Mouse (Mus musculus) cerebellum, adult 18-20 months (tissue): Measurements from ENCODE around the gene Tmem169.

ENCODE experiments used
- DNase-seq, 2 experiments: peaks; one replicate each; pipeline ENCODE4 v3.0.0; 2021

Gene Tmem169

GRCm38 (mm10) chr1:72334807-72335206, 50.6 kb downstream of the Tmem169 start:
- DNase-seq: no peak

DNA sequence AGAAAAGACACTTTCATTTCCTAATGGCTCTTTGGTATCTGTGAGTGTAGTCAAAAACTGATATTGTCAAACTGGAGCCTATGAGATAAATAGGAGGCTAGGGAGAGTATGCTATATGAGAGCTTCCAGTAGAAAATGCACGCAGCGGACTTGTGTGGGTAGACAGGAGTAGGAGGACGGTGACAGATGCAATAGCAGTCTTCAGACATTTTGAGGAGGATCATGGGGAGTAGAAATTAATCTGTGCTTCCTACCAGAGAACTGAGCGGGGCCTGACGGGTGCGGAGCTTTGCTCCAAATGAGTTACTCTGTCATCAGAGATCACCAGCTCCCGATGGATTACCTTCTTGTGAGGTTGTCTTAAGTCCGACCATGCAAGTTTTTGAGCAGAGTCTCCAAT, 52.6 kb downstream of the Tmem169 start:
- no peak for DNase-seq

DNA sequence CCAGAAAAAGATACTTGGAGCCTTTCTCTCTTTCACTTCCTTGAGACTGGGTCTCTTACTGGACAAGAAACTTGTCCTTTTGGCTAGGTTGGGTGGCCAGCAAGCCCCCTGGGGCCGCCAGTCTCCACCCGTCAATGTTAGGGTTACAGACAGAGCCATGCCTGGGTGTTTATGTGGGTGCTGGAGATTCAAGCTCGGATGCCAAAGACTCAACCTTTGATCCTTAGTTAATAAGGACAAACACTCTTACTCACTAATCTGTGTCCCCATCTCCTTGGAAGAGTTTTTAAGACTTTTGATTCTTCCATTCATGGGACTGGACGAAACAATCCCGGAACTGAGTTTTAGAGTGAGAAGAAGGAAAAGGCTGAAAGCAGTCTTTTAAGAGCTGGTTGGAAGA, 54.2 kb downstream of the Tmem169 start:
- DNase-seq: no peak

DNA sequence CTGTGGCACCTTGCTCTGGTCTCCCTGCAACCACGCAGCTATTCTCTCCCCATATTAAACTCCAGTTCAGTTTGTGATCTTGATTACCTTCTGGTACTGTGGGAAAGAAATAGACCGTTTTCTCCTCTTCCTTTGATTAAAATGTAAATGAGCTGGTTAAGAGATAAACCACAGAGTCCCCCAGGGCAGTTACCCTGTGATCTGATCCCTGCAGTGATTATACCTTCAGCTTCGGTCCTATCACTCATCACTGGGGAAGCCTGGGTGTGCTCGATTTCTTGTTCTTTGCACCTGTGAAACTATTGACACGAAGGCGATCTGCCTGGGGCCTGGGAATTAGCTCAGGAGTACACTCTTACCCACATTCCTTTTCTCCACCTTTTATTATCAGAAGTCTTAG, 63.7 kb downstream of the Tmem169 start:
- no peak for DNase-seq
